Mouse (Mus musculus): ENCODE measurements at regions not wholly inside any gene's neighbourhood (a gene's known extent, or its start where the extent isn't known, plus 50 kb on each side); places are given as distances from the start of the nearest gene placed in this dataset.

- no peak for DNase-seq (ENCODE audit: low read depth, low spot score)
Measured at GRCm38 (mm10) chr12:65571633-65572032, 346.3 kb downstream of the Wdr20rt start.

GRCm38 (mm10) chr12:65593559-65593958, 368.2 kb downstream of the Wdr20rt start:
- DNase-seq (ENCODE audit: low read depth, low spot score), result peak; percentile 99

GRCm38 (mm10) chr12:65594075-65594474, 368.8 kb downstream of the Wdr20rt start:
- peak; percentile 87 for DNase-seq (ENCODE audit: low read depth, low spot score)

GRCm38 (mm10) chr12:65644232-65644631, 418.9 kb downstream of the Wdr20rt start:
- DNase-seq (ENCODE audit: low read depth, low spot score), result no peak

- DNase-seq (ENCODE audit: low read depth, low spot score), result no peak
Measured at GRCm38 (mm10) chr12:65656772-65657171, 431.5 kb downstream of the Wdr20rt start.

- no peak for DNase-seq (ENCODE audit: low read depth, low spot score)
Measured at GRCm38 (mm10) chr12:65671673-65672072, 446.4 kb downstream of the Wdr20rt start.

- DNase-seq (ENCODE audit: low read depth, low spot score), result no peak
Measured at GRCm38 (mm10) chr12:65673193-65673592, 447.9 kb downstream of the Wdr20rt start.

GRCm38 (mm10) chr12:65674916-65675660, 449.8 kb downstream of the Wdr20rt start:
- DNase-seq (ENCODE audit: low read depth, low spot score), result no peak

- no peak for DNase-seq (ENCODE audit: low read depth, low spot score)
Measured at GRCm38 (mm10) chr12:65680335-65680734, 455.0 kb downstream of the Wdr20rt start.

- DNase-seq (ENCODE audit: low read depth, low spot score), result no peak
Measured at GRCm38 (mm10) chr12:65681826-65682225, 456.5 kb downstream of the Wdr20rt start.

GRCm38 (mm10) chr12:65704985-65705384, 479.7 kb downstream of the Wdr20rt start:
- DNase-seq (ENCODE audit: low read depth, low spot score), result no peak

- DNase-seq (ENCODE audit: low read depth, low spot score), result no peak
Measured at GRCm38 (mm10) chr12:65712304-65712703, 487.0 kb downstream of the Wdr20rt start.

Measured in R1 (cell line).